Mouse (Mus musculus) liver, embryonic 14.5 days (tissue): ENCODE measurements around the gene Vars.

Source experiments
- CTCF ChIP-seq: IDR thresholded peaks from 2 replicates; pipeline ENCODE4 v1.5.1; 2016; ENCODE audit warnings: antibody characterized with exemption, low read depth, control low read depth
- EP300 ChIP-seq: IDR thresholded peaks from 2 replicates; pipeline ENCODE4 v1.6.1; 2016; ENCODE audit warnings: antibody characterized with exemption, low read depth

DNA sequence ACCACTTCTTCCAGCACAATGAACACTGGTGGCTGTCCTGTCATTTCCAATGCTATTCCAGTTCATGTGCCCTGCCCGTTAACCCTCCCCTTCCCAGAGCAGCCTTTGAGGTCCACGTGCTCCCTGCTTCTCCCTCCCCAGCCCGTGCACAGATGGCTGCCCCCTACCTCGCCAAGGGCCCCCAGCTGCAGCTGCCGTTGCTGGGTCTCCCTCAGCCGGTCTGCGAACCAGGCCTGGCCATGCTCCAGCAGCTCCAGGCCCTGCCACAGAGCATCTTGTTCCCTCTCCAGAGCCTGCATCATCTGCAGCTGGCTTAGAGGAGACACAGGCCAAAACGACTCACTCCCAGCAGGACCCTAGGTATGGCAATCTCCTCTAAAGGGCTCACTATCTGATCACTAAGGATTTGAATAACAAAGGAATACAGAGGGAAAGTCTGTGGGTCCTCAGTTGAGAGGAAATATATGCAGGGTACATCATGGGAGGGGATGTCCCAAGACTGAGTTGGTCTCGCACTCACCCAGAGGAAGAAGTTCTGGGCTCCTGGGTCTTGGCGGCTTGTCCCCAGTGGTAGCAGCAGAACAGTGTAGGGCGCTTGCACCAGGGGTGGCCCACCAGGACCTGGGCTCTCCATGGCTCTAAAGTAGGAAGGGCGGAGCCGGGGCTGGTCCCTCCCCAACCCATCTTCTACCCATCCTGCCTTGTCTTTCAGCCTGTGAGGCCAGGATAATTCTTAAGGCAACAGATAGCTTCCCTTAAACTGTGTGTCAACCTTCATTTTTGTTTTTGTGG is 26.7 kb downstream of the Vars start, which contains the start of gene Sapcd1:
- TF ChIP-seq CTCF (no peak), EP300 (no peak)
